Mouse (Mus musculus): ENCODE measurements around the gene Mylk4. TPM values are rescaled to one million over a fixed set of nuclear protein-coding genes. Genes with fewer than 3 reads are reported as not detected.

Mylk4 gene
- 0.20 TPM for polyA plus RNA-seq (2014; fragmentation: Illumina TruSeq; extraction: RNeasy Lipid Tissue Mini Kit (QIAGEN cat#74804); ENCODE audit: low read depth, low replicate concordance)

GRCm38 (mm10) chr13:32783816-32784215 lies at the start of gene Mylk4:
Gene Mylk4 (minus strand): TSS chr13:32783954.

GRCm38 (mm10) chr13:32802259-32803081 lies 18.7 kb upstream of the Mylk4 start, which contains the start of gene D930007J09Rik:
Gene D930007J09Rik (minus strand): TSS chr13:32802849.

DNA sequence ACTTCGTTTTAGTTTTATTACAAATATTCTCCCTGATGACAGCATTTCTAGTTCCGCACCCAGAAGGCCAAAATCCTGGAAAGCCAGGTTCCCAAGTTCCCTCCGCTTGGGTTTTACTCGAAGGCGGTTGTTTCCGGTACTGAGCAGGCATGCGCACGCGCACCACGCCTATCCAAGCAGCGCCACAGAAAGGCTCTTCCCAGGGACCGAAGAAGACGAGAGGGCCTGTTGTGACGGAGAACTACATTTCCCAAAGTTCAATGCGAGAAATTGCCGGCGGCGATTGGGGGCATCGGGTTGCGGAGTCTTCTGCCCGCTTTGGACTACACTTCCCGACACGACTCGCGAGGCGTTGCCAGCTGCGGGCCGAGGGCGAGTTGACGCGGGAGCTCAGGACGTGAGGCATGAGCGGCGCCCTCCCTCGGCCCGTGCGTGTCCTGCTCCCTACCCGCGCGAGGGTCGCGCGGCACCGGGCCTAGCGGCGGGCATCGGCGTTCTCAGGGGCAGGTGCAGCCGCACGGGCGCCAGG lies 18.0 kb upstream of the Mylk4 start, which contains the start of gene Wrnip1:
Gene Wrnip1 (plus strand): TSS at position 346 of the 529 bp plus-strand sequence.

Other genes with a start within 250 kb of the Mylk4 start
- 15.9 TPM for gene Wrnip1, start 18.1 kb upstream of the Mylk4 start, polyA plus RNA-seq (2014; fragmentation: Illumina TruSeq; extraction: RNeasy Lipid Tissue Mini Kit (QIAGEN cat#74804); ENCODE audit: low read depth, low replicate concordance)
- gene D930007J09Rik, start 18.9 kb upstream of the Mylk4 start, polyA plus RNA-seq (2014; fragmentation: Illumina TruSeq; extraction: RNeasy Lipid Tissue Mini Kit (QIAGEN cat#74804); ENCODE audit: low read depth, low replicate concordance): not detected
- 32.9 TPM for gene Serpinb1a, start 67.2 kb upstream of the Mylk4 start, polyA plus RNA-seq (2014; fragmentation: Illumina TruSeq; extraction: RNeasy Lipid Tissue Mini Kit (QIAGEN cat#74804); ENCODE audit: low read depth, low replicate concordance)
- not detected for gene Serpinb1c, start 114.3 kb upstream of the Mylk4 start, polyA plus RNA-seq (2014; fragmentation: Illumina TruSeq; extraction: RNeasy Lipid Tissue Mini Kit (QIAGEN cat#74804); ENCODE audit: low read depth, low replicate concordance)
- gene Serpinb6b, start 181.3 kb upstream of the Mylk4 start, polyA plus RNA-seq (2014; fragmentation: Illumina TruSeq; extraction: RNeasy Lipid Tissue Mini Kit (QIAGEN cat#74804); ENCODE audit: low read depth, low replicate concordance): 33.2 TPM
- gene Serpinb9, start 219.3 kb upstream of the Mylk4 start, polyA plus RNA-seq (2014; fragmentation: Illumina TruSeq; extraction: RNeasy Lipid Tissue Mini Kit (QIAGEN cat#74804); ENCODE audit: low read depth, low replicate concordance): 72.2 TPM
- not detected for gene Serpinb9b, start 243.5 kb upstream of the Mylk4 start, polyA plus RNA-seq (2014; fragmentation: Illumina TruSeq; extraction: RNeasy Lipid Tissue Mini Kit (QIAGEN cat#74804); ENCODE audit: low read depth, low replicate concordance)